Mouse (Mus musculus) kidney, adult 2 months (tissue): ENCODE results near the gene Pa2g4.

Experiments
- CTCF ChIP-seq: fragments of 200-500 bp; conservative IDR thresholded peaks from 2 replicates; pipeline ENCODE4 v1.5.1; 2011; ENCODE audit warnings: low read depth, mild to moderate bottlenecking, control low read depth, low read length, moderate library complexity, mixed read lengths; ENCODE audit not compliant: insufficient read depth, insufficient read length
- POLR2A ChIP-seq: fragments of 200-500 bp; IDR thresholded peaks from one replicate; pipeline ENCODE4 v1.6.1; 2011; ENCODE audit warnings: low read depth, low read length, control low read depth

- TF ChIP-seq CTCF (no peak), POLR2A (no peak)
Observed at GRCm38 (mm10) chr10:128579298-128579697, 13.5 kb upstream of the Pa2g4 start.
